Mouse (Mus musculus) hindbrain, embryonic 13.5 days (tissue): ENCODE data around the gene Ift140. TPM values are rescaled to one million over a fixed set of nuclear protein-coding genes. Genes with fewer than 3 reads are reported as not detected.
A peak's percentile ranks its signal among the peaks of the same experiment; 100 is the strongest.

Source experiments
- ATAC-seq: fragments of 200-750 bp; cut with Nextera tagmentation; 2 replicates; pipeline ENCODE4 v1.8.0; 2017; ENCODE audit warnings: moderate TSS enrichment; ENCODE audit not compliant: low FRiP score
- H3K27ac ChIP-seq: fragments of 300-500 bp; sonication (generic); 2 replicates; pipeline ENCODE4 v1.5.1; 2015; ENCODE audit warnings: inconsistent platforms, mild to moderate bottlenecking, moderate library complexity
- H3K27me3 ChIP-seq: fragments of 300-500 bp; sonication (generic); 2 replicates; pipeline ENCODE4 v1.6.1; 2015; ENCODE audit warnings: mild to moderate bottlenecking, inconsistent platforms
- H3K36me3 ChIP-seq: fragments of 300-500 bp; sonication (generic); 2 replicates; pipeline ENCODE4 v1.6.1; 2015; ENCODE audit warnings: mild to moderate bottlenecking, inconsistent platforms
- H3K4me1 ChIP-seq: fragments of 300-500 bp; sonication (generic); replicated peaks from 2 replicates; pipeline ENCODE4 v1.6.1; 2015; ENCODE audit warnings: inconsistent platforms
- H3K4me2 ChIP-seq: fragments of 300-500 bp; sonication (generic); 2 replicates; pipeline ENCODE4 v1.6.1; 2015; ENCODE audit warnings: inconsistent platforms, mild to moderate bottlenecking, moderate library complexity
- H3K4me3 ChIP-seq: fragments of 300-500 bp; sonication (generic); 2 replicates; pipeline ENCODE4 v1.5.1; 2015; ENCODE audit warnings: mild to moderate bottlenecking, inconsistent platforms
- H3K9ac ChIP-seq: fragments of 300-500 bp; sonication (generic); 2 replicates; pipeline ENCODE4 v1.6.1; 2015; ENCODE audit warnings: mild to moderate bottlenecking, inconsistent platforms
- H3K9me3 ChIP-seq: fragments of 300-500 bp; sonication (generic); 2 replicates; pipeline ENCODE4 v1.6.1; 2016; ENCODE audit warnings: inconsistent platforms
- WGBS: fragments of 180-500 bp; shearing (Covaris S2); methylation state at CpG from one replicate; pipeline ENCODE4 v1.1.7; 2015; 5-methylcytosine and 5-hydroxymethylcytosine counted together
- polyA plus RNA-seq: library from polyadenylated mRNA; unstranded; fragments of >200 nt; fragmentation: Nextera tagmentation; extraction: Ambion mirVana; gene quantifications from 2 replicates; pipeline ENCODE4 v1.2.1, GENCODE M21; 2015

Gene Ift140
- polyA plus RNA-seq: 18.3 and 18.8 TPM in 2 replicates

- ATAC-seq: peak; percentile 99
- H3K9me3 ChIP-seq: no peaks in the 10 kb centered on the region
- H3K4me3 ChIP-seq: peak within 1 kb of the TSS; percentile 76
- H3K27ac ChIP-seq: peak within 1 kb of the TSS; percentile 86
- H3K27me3 ChIP-seq: no peaks in the 10 kb centered on the region
- peaks cover 26% of the 10 kb centered on the region for H3K36me3 ChIP-seq
- WGBS: under 1% methylated on average over 62 of the region's 62 CpGs
- H3K4me2 ChIP-seq: peak within 1 kb of the TSS; percentile 99
- H3K9ac ChIP-seq: peak within 1 kb of the TSS; percentile 92
- H3K4me1 ChIP-seq: peaks cover 47% of the 10 kb centered on the region
Observed at GRCm38 (mm10) chr17:25015655-25016291, at the start of gene Ift140, which contains the start of gene Cramp1l. Ift140 (plus strand) TSS chr17:25016085. Cramp1l (minus strand) TSS chr17:25015788.

GRCm38 (mm10) chr17:24987221-24987620 is 28.7 kb upstream of the Ift140 start:
- no peak overlapping the region for H3K4me2 ChIP-seq
- peaks cover 90% of the 10 kb centered on the region for H3K36me3 ChIP-seq
- ATAC-seq: no peak
- H3K4me1 ChIP-seq: no peaks in the 10 kb centered on the region
- H3K4me3 ChIP-seq: no peak overlapping the region
- no peaks in the 10 kb centered on the region for H3K27me3 ChIP-seq
- H3K9me3 ChIP-seq: no peaks in the 10 kb centered on the region
- 97% methylated on average over 6 of the region's 6 CpGs for WGBS
- no peak overlapping the region for H3K9ac ChIP-seq
- H3K27ac ChIP-seq: no peak overlapping the region

DNA sequence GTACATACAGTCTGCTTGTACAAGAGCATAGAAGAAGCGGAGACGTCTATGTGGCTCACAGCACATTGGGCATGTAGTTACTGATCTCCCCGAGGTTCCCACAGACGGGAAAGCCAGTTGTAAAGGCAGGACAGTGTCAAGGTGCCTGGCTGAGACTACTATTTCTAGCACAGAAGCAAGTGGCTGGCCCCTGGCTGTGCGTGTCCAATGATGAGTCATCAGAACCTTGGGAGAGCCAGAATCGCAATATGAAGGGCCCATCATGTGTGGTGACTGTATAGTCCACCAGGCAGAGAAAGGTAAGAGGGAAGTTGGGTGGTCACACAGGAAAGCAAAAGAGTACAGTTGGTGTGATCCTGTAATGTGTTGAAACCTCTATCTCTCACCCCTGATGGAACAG is 21.2 kb upstream of the Ift140 start:
- 98% methylated on average over 6 of the region's 6 CpGs for WGBS
- H3K4me2 ChIP-seq: no peak overlapping the region
- no peak overlapping the region for H3K9ac ChIP-seq
- no peaks in the 10 kb centered on the region for H3K27me3 ChIP-seq
- H3K4me3 ChIP-seq: no peak overlapping the region
- no peaks in the 10 kb centered on the region for H3K9me3 ChIP-seq
- H3K36me3 ChIP-seq: peaks cover 95% of the 10 kb centered on the region
- no peak overlapping the region for H3K27ac ChIP-seq
- no peak for ATAC-seq
- H3K4me1 ChIP-seq: no peaks in the 10 kb centered on the region

- Histone ChIP-seq H3K27ac (no peak overlapping the region), H3K36me3 (peaks cover 69% of the 10 kb centered on the region), H3K27me3 (no peaks in the 10 kb centered on the region), H3K9ac (no peak overlapping the region), H3K4me3 (no peak overlapping the region), H3K4me2 (no peak overlapping the region), H3K4me1 (no peaks in the 10 kb centered on the region), H3K9me3 (no peaks in the 10 kb centered on the region)
- no peak for ATAC-seq
- WGBS: 93% methylated on average over 3 of the region's 3 CpGs
Observed at GRCm38 (mm10) chr17:25005102-25005501, 10.8 kb upstream of the Ift140 start.

- H3K27ac ChIP-seq: no peak overlapping the region
- peaks cover 13% of the 10 kb centered on the region for H3K4me1 ChIP-seq
- no peak overlapping the region for H3K9ac ChIP-seq
- H3K4me2 ChIP-seq: no peak overlapping the region
- peaks cover 67% of the 10 kb centered on the region for H3K36me3 ChIP-seq
- H3K27me3 ChIP-seq: no peaks in the 10 kb centered on the region
- no peaks in the 10 kb centered on the region for H3K9me3 ChIP-seq
- no peak for ATAC-seq
- H3K4me3 ChIP-seq: no peak overlapping the region
Observed at GRCm38 (mm10) chr17:25007480-25007879, 8.4 kb upstream of the Ift140 start.

DNA sequence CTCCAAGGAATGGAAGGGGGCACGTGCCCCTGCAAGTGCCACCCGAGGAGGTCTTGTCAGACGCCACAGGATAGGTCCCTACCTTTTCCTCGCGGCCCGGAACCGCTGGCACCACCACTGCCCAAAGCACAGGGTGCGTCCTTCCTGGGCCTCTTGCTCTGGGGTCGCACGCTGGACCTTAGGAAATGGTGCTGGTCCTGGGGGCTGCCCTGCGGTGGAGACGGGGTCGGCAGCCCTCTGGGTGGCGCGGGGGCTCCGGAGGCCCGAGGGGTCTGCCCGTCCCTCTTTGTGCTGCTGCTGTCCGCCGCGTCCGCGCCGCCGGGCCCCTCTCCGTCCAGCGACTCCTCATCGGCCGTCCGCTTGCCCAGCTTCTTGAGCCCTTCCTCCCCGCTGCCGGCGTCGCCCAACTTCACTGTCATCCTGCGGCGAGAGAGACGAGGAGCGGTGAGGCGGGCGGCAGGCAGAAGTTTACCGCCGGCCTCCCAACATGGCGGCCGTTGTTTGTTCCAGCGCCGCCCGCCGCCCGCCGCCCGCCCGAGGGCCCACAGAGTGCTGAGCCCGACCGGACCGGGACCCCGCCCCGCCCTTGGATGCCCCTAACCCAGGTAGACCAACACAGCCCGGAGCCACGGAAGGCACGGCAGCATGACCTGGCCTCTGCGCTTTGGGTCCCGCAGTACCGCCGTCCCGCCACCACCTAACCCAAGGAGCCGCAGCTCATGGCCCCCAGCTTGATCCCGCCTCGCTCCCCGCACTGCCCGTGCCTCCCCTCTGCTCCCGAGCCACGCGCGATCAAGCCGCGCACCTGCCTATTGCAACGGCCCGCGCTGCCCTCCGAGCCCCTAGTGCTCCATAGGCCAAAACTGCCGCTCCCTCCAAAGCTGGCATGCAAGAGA is 2.0 kb upstream of the Ift140 start:
- under 1% methylated on average over 81 of the region's 81 CpGs for WGBS
- no peaks in the 10 kb centered on the region for H3K27me3 ChIP-seq
- peak overlapping the region; percentile 82 for H3K27ac ChIP-seq
- H3K9ac ChIP-seq: peak overlapping the region; percentile 92
- peak overlapping the region; percentile 76 for H3K4me3 ChIP-seq
- peaks cover 47% of the 10 kb centered on the region for H3K4me1 ChIP-seq
- ATAC-seq: no peak
- peaks cover 30% of the 10 kb centered on the region for H3K36me3 ChIP-seq
- no peaks in the 10 kb centered on the region for H3K9me3 ChIP-seq
- peak overlapping the region; percentile 99 for H3K4me2 ChIP-seq

- no peaks in the 10 kb centered on the region for H3K27me3 ChIP-seq
- H3K4me2 ChIP-seq: peak overlapping the region; percentile 99
- H3K9me3 ChIP-seq: no peaks in the 10 kb centered on the region
- peaks cover 26% of the 10 kb centered on the region for H3K36me3 ChIP-seq
- peak overlapping the region; percentile 92 for H3K9ac ChIP-seq
- H3K27ac ChIP-seq: peak overlapping the region; percentile 86
- H3K4me3 ChIP-seq: peak overlapping the region; percentile 76
- under 1% methylated on average over 37 of the region's 39 CpGs for WGBS
- H3K4me1 ChIP-seq: peaks cover 47% of the 10 kb centered on the region
- ATAC-seq: no peak; the same call in 1 of the 2 replicates
Observed at GRCm38 (mm10) chr17:25014841-25015570, 879 bp upstream of the Ift140 start.

- ATAC-seq: peak; percentile 94
- no peaks in the 10 kb centered on the region for H3K27me3 ChIP-seq
- peak overlapping the region; percentile 76 for H3K4me3 ChIP-seq
- H3K4me1 ChIP-seq: peaks cover 43% of the 10 kb centered on the region
- WGBS: under 1% methylated on average over 55 of the region's 55 CpGs
- peak overlapping the region; percentile 96 for H3K4me2 ChIP-seq
- peaks cover 19% of the 10 kb centered on the region for H3K36me3 ChIP-seq
- H3K9ac ChIP-seq: peak overlapping the region; percentile 82
- H3K9me3 ChIP-seq: no peaks in the 10 kb centered on the region
- H3K27ac ChIP-seq: peak overlapping the region; percentile 79
Observed at GRCm38 (mm10) chr17:25016292-25017132, 627 bp downstream of the Ift140 start.

- Histone ChIP-seq H3K4me1 (no peaks in the 10 kb centered on the region), H3K4me3 (no peak overlapping the region), H3K9me3 (no peaks in the 10 kb centered on the region), H3K27me3 (no peaks in the 10 kb centered on the region), H3K4me2 (no peak overlapping the region), H3K36me3 (peaks cover 77% of the 10 kb centered on the region), H3K27ac (no peak overlapping the region), H3K9ac (peak overlapping the region; percentile 24; the same call in 1 of the 2 replicates)
- no peak for ATAC-seq
- 68% methylated on average over 4 of the region's 4 CpGs for WGBS
Observed at GRCm38 (mm10) chr17:25036183-25036582, 20.3 kb downstream of the Ift140 start.

GRCm38 (mm10) chr17:25044879-25045278 is 29.0 kb downstream of the Ift140 start:
- H3K36me3 ChIP-seq: peaks cover 74% of the 10 kb centered on the region
- H3K9me3 ChIP-seq: no peaks in the 10 kb centered on the region
- no peak overlapping the region for H3K4me3 ChIP-seq
- 78% methylated on average over 7 of the region's 7 CpGs for WGBS
- H3K4me1 ChIP-seq: no peaks in the 10 kb centered on the region
- no peaks in the 10 kb centered on the region for H3K27me3 ChIP-seq
- no peak for ATAC-seq
- H3K9ac ChIP-seq: no peak overlapping the region
- no peak overlapping the region for H3K4me2 ChIP-seq
- H3K27ac ChIP-seq: no peak overlapping the region

- no peaks in the 10 kb centered on the region for H3K27me3 ChIP-seq
- no peaks in the 10 kb centered on the region for H3K9me3 ChIP-seq
- H3K4me3 ChIP-seq: no peak overlapping the region
- WGBS: 86% methylated on average over 4 of the region's 4 CpGs
- H3K36me3 ChIP-seq: peaks cover 74% of the 10 kb centered on the region
- no peaks in the 10 kb centered on the region for H3K4me1 ChIP-seq
- H3K9ac ChIP-seq: no peak overlapping the region
- no peak overlapping the region for H3K27ac ChIP-seq
- ATAC-seq: no peak
- no peak overlapping the region for H3K4me2 ChIP-seq
Observed at GRCm38 (mm10) chr17:25045281-25045680, 29.4 kb downstream of the Ift140 start.
